Mouse (Mus musculus): ENCODE data around the gene Asb17.

Gene Asb17

DNA sequence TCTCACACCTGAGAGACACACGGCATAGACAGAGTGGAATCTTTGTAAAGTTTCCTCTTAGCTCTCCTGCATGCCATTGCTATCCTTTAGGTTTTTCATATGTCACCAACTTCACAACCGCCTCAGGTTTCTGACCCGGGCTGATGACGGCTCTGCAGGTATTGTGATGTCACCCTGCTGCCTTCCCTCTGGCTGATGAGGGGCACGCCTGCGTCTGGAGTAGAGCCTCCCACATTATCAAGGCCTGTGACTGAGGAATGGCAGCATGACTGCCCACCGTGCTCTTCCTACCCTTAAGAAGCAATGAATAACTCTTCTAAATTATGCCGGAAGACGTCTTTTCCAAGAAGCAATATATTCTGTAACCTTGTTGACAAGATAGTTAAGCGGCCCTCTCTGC is at the start of gene Asb17:
Gene Asb17, plus strand, starts transcription at position 180 of the 400 bp plus-strand sequence.
- DNase-seq (ENCODE audit: low spot score in 2 of 2), result no peak

DNA sequence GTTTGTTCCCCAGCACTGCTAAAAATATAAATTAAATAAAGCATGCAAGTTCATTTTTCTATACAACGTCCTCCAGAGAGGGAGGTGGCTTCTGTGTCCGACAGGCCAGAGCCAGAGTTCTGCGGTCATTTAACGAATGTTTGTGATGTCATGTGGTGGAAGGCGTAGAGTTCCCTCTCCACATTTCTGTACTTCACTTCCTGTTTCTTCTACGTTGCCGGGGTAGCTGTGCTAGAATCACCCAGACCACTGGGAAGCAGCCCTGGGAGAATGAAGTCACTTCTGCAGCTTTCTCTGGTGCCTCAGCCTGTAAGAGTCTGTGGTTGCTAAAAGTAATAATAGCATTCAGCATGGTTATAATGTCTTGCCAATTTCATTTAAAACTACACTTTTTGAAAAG is 46.4 kb upstream of the Asb17 start:
- DNase-seq (ENCODE audit: low spot score in 2 of 2), result peak in 1 of 2 experiments; percentile 39

DNA sequence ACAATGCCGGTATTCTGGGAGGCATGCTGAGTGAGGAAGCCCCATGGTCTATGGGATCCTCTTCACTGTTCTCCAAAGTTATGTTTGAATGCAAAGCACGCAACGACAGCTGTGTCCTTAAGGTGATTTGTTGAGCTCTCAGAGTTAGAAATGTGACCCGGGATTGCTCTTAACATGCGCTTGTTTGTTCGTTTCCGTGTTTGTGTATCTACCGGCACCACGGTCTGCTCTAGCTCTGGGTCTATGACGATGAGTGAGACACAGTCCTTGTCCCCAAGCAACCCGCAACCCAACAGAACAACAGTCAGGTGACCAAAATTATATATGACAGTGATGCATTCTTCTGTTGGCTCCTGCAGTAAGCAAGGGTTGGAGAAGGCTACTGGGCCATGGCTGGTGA is 44.4 kb upstream of the Asb17 start:
- peak in 1 of 2 experiments; percentile 52 for DNase-seq (ENCODE audit: low spot score in 2 of 2)

DNA sequence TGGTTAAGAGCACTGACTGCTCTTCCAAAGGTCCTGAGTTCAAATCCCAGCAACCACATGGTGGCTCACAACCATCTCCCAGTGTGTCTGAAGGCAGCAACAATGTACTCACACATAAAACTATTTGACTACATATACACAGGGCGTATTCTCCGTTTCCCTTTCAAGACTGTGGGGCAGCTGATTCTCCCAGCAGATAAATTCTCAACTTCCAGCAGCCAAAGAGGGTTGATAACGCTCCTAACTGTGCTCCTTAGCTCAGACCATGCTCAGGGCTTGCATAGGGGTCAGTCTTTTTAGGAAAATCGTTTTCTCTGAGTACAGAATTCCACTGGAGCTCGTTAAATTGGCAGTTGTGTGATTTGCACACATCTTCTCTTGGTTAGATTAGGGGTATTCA is 43.3 kb upstream of the Asb17 start:
- DNase-seq (ENCODE audit: low spot score in 2 of 2), result no peak

DNA sequence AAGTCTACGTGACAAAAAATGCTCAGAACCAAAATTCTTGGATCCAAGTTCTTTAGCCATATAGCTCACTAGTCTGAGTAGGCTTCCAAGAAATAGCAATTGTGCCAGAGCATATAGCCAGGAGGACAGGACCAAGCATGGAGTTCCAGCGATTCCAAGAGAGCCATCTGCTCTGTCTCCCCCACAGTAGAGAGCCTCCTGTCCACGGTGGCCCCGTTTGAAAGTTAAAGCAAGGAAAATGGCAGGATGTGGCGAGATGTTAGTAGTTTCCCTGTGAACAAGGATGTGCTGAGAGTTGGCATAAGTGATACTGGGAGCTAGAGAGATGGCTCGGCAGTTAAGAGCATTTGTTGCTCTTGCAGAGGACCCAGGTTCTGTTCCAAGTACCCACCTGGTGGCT is 42.5 kb upstream of the Asb17 start:
- no peak for DNase-seq (ENCODE audit: low spot score in 2 of 2)

DNA sequence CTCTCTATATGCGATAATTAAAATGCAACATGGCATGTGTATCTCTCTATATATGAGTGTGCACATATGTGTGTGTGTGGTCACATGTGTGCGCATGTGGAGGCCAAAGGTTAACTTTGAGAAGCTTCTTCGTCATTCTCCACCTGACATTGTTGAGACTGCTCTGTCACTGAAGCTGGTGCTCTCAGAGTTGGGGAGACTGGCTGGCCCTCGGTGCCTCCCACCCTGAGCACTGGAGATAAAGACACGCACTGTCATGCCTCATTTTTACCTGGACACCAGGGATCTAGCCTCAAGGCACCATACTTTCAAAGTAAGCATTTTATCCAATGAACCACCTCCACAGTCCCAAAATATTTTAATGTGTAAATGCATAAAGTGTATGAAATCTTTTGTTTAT is 41.4 kb upstream of the Asb17 start:
- DNase-seq (ENCODE audit: low spot score in 2 of 2), result no peak

DNA sequence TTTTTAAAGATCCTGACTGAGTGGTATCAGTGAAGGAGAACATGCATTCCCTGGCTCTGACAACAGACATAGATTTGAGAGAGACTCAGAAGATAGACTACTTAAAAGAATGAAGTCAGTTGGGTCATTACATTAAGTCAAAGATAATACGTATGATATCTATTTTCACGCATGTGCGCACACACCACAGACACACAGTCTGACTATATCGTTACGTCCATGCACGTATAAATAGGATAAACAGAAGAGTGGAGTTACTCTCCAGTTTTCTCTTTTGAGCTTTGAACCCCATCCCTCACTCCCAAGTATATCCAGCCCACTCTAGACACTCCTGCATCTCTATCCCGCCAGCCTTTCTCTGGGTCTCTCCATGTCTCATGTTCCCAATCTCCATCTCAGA is 40.0 kb upstream of the Asb17 start:
- no peak for DNase-seq (ENCODE audit: low spot score in 2 of 2)

DNA sequence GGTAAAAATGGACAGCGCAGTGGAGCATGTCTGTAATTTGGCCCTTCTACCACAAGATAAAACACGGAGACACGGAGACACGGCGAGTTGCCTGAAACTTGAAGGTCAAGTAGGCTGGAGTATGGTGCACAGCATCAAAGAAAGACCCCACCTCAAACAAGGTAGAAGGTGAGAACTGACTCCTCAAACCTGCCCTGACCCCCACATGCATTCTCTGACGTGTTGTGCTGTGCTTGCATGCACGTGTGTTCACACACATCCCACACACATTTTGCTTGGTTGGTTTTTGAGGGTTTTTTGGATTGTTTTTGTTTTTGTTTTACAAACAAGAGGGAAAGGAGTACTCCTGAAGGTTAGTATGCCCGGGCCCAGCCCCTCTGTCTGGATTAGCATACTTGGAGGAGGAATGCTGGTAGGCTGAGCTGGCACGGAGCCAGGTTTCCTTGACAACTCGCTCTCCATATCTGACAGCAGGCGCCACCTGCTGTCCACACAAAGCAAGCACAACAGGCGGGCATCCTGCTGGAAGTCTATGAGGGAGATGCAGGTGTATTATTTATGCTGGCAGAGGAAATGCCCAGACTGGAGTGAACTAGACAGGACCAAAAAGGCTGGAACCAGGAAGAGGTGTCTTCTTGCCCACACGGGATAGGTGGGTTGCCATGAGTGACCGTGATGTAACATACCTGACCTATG is 37.8 kb upstream of the Asb17 start:
- DNase-seq (ENCODE audit: low spot score in 2 of 2), result peak; percentile 78 to 92

DNA sequence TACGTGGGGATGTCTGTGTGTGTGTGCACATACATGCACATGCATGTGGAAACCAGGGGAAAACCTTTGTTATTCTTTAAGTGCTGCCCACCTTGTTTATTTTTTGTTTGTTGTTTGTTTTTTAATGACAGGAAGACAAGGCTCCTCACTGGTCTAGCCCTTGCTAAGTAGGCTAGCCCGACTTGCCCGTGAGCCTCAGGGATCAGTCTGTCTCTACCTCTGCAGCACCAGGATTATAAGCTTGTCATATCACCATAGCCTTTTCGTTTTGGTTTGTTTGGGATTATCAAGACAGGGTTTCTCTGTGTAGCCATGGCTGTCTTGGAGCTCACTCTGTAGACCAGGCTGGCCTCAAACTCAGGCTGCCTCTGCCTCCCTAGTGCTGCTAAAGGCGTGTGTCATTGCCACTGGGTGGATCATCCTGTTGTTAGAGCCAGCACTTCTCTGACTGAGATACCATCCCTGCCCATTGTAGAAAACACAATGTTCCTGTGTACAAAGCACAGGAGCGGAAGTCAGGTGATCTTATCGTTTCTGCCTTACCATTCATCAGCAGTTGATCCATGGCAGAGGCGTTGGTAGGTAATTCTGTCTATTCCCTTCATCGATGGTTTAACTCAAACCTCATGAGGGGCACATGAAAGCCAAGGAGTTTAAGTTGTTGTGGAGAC is 37.1 kb upstream of the Asb17 start:
- no peak for DNase-seq (ENCODE audit: low spot score in 2 of 2)

DNA sequence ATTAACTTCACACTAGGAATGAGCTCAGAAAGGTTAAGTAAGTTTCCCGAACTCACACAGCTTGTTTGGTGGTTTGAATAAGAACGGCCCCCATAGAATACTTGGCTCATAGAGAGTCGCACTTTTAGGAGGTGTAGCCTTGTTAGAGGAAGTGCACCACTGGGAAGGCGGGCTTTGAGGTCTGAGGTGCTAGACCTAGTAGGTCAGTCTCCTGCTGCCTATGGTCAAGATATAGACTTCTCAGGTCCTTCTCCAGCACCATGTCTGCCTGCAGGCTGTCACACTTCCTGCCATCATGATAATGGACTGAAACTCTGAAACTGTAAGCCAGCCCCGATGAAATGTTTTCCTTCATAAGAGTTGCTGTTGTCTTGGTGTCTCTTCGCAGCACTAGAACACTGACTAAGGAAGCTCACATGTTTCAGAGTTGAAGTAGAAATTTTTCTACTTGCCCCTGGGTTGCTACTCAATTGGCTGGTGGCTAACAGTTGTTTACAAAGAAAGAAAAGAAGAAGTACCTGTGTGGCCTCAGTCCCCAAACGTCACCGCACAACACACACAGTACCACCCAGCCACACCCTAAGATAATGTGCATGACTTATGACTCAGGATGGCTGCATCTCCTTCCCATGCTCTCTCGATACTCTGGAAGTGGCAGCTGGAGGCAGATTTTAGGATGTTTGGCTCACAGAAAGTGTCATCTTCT is 36.4 kb upstream of the Asb17 start:
- DNase-seq (ENCODE audit: low spot score in 2 of 2), result no peak

DNA sequence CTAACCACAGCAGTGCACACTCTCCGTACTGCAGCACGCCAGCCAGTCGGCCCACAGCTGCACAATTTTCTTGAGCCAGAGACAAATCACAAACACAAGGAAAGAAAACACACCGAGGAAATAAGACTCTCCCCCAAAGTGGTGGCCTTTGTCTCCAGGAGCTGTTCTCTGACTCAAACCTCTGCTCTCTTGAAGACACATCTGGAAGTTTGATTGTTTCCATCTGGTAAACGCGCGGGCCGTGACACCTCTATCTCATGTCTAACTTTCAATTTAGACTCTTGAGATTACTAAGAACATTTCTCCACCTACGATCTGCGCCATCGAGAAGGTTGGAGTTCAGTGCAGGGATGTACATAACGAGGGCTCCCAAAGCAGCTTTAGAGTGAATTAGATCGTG is 35.6 kb upstream of the Asb17 start:
- DNase-seq (ENCODE audit: low spot score in 2 of 2), result no peak

DNA sequence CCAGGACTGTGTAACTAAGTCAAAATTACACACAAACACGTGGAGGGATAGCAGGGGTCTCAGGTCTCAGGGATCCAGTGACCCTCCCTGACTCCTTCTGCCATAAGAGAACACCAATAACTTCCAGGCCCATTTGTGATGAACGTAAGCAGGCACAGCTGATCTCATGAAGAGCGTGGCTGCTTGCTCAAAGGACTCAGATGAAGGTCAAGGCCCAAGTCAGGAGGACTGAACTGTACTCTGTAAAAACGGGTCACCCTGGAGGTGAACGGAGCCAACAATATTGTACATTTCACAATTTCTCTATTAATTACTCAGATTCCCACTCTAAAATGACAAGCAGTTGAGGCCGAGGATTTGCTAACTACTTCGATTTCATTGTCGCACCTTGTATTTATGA is 30.0 kb upstream of the Asb17 start:
- no peak for DNase-seq (ENCODE audit: low spot score in 2 of 2)

DNA sequence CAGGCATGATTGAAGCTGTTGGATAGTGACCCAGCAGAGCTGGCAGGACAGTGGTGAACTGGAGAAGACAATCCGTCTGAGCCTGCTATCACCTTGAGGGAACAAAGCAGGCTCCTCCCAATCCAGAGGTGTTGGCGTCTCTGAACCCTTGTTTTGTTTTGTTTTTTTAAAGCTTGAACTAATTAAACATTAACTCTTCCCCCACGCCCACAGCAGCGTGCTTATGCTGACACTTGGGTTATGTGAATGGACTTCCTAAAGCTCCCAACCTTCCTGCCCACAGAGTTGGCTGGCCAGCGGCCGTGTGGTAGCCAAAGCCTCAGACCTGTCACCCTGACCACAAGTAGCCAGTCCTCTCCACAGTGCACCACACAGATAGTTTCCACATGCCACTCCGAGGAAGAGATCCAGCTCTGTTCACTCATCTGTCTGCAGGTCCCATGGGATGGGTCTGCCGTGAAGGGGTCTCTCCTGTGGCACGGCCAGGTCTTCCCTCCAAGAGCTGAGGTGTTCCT is 26.6 kb upstream of the Asb17 start:
- DNase-seq (ENCODE audit: low spot score in 2 of 2), result no peak

DNA sequence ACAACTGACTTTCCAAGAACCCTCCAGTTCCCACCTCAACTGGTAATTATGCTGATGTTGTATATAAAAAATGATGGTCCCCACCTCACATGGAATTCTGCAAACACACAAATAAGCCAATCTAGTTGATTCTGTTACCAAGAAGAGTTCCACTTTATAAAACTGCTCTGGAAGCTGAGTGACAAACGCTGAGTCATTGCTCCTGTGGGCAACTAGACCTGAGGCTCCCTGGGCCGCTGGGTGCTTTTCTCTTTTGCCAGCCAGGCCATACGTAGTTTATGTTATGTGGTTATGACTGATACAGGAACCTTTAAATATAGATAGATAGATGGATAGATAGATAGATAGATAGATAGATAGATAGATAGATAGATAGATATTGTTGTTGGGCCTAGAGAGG is 25.3 kb upstream of the Asb17 start:
- DNase-seq (ENCODE audit: low spot score in 2 of 2), result no peak

DNA sequence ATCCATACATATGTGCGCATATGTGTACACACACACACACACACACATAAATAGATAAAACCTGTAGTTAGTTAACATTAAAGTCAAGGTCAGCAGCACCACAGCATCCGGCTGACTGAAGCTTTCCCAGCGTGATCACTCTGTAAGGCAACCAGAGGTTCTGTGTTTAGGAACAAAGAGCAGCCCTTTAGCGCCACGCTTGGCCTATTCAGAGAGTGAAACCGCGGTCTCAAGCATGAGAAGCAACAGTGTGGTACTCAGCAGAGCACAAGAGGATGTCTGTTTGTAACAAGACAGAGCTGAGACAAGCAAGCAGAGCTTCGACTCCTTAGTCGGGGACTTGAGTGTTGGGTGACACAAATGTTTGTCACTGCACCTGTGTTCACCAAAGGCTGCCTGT is 24.6 kb upstream of the Asb17 start:
- no peak for DNase-seq (ENCODE audit: low spot score in 2 of 2)

DNA sequence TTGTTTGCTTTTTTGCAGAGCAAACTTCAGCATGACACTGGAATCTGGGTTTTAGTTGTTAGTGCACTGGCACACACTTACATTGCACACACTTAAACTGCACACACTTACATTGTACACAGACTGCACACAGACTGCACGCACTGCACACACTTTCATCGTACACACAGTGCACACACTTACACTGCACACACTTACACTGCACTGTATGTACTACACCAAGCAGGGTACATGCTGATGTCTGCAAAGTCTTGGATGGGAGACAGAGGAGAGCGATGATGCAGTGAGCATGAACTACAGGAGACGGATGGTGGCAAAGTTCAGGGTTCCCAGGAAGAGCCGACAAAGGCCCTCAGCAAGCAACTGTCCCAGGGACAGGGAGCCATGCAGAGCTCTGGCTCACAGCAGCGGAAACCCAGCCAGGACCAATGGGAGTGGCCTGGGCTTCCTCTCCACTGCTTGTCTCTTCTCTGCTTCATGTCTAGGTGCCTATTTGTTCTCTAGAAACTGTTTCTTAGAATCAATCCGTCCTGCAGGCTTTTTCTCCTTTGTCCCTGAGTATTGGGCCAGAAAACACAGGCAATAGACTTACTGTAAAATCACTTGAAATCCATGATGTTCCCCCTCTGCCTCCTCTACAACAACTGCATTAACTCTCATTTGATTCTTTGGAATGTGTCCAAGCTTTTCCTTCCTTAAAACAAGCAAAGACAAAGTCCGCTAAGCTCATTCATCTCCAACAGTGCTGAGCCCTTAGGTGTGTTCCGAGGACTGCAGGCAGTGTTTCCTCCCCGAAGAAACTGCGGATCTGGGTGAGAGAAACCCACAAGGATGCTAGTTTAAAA is 20.1 kb upstream of the Asb17 start:
- DNase-seq (ENCODE audit: low spot score in 2 of 2), result no peak

DNA sequence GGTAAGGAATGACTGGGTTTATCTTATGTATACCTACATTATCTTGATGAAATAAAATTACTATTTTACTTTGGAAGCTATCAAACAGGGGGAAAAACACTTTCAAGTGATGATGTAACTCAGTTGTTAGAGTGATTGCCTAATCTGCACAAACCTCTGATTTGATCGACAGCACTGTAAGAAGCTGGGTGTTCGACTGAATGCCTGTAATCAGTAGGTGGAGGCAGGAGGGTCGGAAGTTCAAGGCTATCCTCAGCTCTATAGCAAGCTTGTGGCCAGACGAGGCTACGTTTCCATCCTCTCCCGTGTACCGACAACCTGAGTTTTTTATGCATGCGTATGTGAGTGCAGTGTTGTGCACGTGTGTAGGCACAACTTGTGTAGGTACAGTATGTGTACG is 18.8 kb upstream of the Asb17 start:
- no peak for DNase-seq (ENCODE audit: low spot score in 2 of 2)

DNA sequence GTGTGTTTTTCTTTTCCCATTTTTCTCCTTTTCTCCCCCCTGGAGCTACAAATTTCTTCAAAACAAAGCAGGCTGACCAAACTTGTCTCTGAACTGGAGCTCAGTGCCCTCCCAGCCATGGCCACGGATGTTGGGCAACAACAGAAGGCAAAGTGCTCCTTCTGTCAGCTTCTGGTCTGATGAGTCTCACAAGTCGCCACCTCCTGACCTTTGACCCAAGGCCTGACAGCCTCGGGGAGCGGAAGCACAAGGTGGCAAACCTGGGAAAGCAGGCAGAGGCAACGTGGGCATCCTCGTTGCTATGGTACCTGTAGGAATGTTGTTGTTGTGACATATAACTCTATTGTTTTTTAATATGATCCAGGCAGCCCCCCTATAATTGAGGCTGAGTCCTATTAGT is 17.4 kb upstream of the Asb17 start:
- DNase-seq (ENCODE audit: low spot score in 2 of 2), result no peak

DNA sequence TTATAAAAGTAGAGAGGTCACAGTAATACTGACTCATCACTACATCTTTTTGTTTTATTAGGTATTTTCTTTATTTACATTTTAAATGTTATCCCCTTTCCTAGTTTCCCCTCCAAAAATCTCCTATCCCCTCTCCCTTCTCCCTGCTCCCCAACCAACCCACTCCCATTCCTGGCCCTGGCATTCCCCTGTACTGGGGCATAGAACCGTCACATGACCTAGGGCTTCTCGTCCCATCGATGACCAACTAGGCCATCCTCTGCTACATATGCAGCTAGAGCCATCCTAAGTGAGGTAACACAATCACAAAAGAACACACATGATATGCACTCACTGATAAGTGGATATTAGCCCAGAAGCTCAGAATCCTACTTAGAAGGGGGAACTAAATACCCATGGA is 14.2 kb upstream of the Asb17 start:
- DNase-seq (ENCODE audit: low spot score in 2 of 2), result peak in 1 of 2 experiments; percentile 54

DNA sequence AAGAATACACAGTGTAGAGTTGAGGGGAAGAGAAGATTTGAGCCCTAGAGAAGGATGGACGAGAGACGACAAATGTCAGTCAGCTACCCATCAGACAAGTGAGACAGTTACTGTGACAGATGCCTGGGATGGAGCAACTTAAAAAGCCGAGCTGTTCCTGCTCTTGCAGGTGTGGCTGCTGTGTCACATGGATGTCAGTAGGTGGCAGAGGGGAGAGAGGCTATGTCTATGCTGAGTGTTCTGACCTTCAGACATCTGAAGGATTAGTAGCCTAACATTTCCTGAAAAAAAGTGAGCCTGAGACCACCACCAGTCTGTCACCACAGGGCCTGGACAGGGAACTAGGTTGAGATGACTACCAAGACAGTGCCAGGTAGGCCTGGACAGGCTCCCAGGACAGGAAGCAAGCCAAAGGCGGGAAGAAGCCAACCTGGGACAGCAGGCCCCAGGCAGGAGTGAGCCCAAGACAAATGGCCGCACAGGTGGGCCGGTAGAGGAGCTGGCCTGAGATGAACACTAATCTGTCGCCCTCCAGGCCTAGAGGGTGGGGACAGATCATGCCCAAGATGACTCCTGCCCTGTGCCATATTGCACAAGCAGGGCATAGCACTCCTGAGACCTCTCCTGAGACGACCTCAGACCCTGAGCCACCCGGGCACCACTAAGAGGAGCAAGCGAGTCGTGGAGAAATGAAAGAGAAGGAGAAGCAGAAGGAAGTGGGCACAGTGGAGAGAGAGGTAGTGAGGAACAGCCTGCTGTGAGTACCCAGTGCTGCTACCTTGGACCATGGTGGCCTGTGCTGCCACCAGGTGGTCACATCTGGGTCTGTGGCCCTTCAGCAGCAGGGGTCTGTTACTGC is 12.8 kb upstream of the Asb17 start:
- DNase-seq (ENCODE audit: low spot score in 2 of 2), result no peak

All from urinary bladder, postnatal 4 days (tissue).